Mouse (Mus musculus): Measurements from ENCODE around the gene Krt24.
A peak's percentile ranks its signal among the peaks of the same experiment; 100 is the strongest.
"Not testable (repeated sequence)": the region's sequence is repeated elsewhere in the genome, so short reads cannot be mapped to it uniquely, and the experiment has no call there.

The Krt24 gene

GRCm38 (mm10) chr11:99250666-99251065, 34.4 kb downstream of the Krt24 start:
- no peak for DNase-seq

- DNase-seq: peak; percentile 71
Measured at GRCm38 (mm10) chr11:99250241-99250640, 34.8 kb downstream of the Krt24 start.

GRCm38 (mm10) chr11:99249115-99249514, 35.9 kb downstream of the Krt24 start:
- DNase-seq: no peak

- no peak for DNase-seq
Measured at GRCm38 (mm10) chr11:99247916-99248315, 37.1 kb downstream of the Krt24 start.

GRCm38 (mm10) chr11:99244519-99244918, 40.5 kb downstream of the Krt24 start:
- not testable (repeated sequence) for DNase-seq

GRCm38 (mm10) chr11:99243820-99244374, 41.2 kb downstream of the Krt24 start, which contains the start of gene Krt222:
Gene Krt222, minus strand, starts transcription at chr11:99244085.
- peak; percentile 48 for DNase-seq

- no peak for DNase-seq
Measured at GRCm38 (mm10) chr11:99243200-99243819, 41.8 kb downstream of the Krt24 start.

- no peak for DNase-seq
Measured at GRCm38 (mm10) chr11:99242056-99242455, 43.0 kb downstream of the Krt24 start.

- no peak for DNase-seq
Measured at GRCm38 (mm10) chr11:99238468-99238867, 46.6 kb downstream of the Krt24 start.

- DNase-seq: no peak
Measured at GRCm38 (mm10) chr11:99231049-99231816, 53.8 kb downstream of the Krt24 start.

- DNase-seq: peak; percentile 77
Measured at GRCm38 (mm10) chr11:99230261-99231048, 54.6 kb downstream of the Krt24 start, which contains the start of gene Smarce1. Gene Smarce1, minus strand, starts transcription at chr11:99231017.

Measured in right cerebral cortex, adult 18-20 months (tissue).